Mouse (Mus musculus): Measurements from ENCODE around the gene Sema4a. TPM values are rescaled to one million over a fixed set of nuclear protein-coding genes. Genes with fewer than 3 reads are reported as not detected.

The Sema4a gene
- polyA plus RNA-seq, 1 experiment from 2014 or later: 27.9 TPM

DNA sequence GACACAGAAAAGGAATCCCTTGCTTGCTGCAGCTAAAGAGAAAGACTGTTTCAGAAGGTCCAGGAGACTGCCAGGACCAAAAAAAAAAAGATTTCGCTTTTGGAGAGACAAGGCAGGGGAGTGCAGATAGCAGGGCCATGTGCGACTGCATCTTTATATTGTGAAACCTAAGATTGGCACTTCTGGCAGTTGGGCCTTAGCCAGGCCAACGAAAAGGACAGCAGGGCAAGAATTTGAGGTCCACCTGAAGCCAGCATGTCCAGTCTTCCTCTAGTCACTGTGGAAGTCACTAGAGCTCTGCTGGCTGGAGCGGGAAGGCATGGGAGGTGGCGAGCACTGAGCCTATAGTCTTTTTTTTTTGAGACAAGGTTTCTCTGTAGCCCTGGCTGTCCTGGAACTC, 52.0 kb downstream of the Sema4a start:
- Histone ChIP-seq H3K4me3 (ENCODE audit: low read depth, low read length) (peak overlapping the region; percentile 70; the same call in 1 of the 2 replicates), H3K9ac (ENCODE audit: low read length) (peak overlapping the region; percentile 89)
- WGBS: 53% methylated on average over 5 of the region's 5 CpGs

GRCm38 (mm10) chr3:88407529-88407928, 53.5 kb downstream of the Sema4a start:
- TF ChIP-seq CTCF (IDR thresholded peaks at IDR 0.05; ENCODE audit: low read depth) (no peak), EP300 (optimal IDR thresholded peaks at IDR 0.05) (no peak)
- Histone ChIP-seq H3K27ac (replicated peaks) (no peak overlapping the region), H3K9ac (ENCODE audit: low read length) (no peak overlapping the region; the same call in 1 of the 2 replicates)

More for the DNA sequence above, 52.0 kb downstream of the Sema4a start:
- no peaks in the 10 kb centered on the region; the same call in 1 of the 2 replicates for H3K4me1 ChIP-seq (replicated peaks; ENCODE audit: control insufficient read depth, insufficient read depth)
- no peaks in the 10 kb centered on the region for H3K27me3 ChIP-seq (ENCODE audit: control insufficient read depth, insufficient read depth, low read length)
- ATAC-seq (ENCODE audit: low FRiP score, low TSS enrichment) (no peak), DNase-seq (ENCODE audit: low spot score) (no peak)
- no peak for TF ChIP-seq EP300 (optimal IDR thresholded peaks at IDR 0.05)
- TF ChIP-seq CTCF (IDR thresholded peaks at IDR 0.05; ENCODE audit: low read depth): no peak
- no peak overlapping the region for H3K27ac ChIP-seq (replicated peaks)
- peaks cover 2% of the 10 kb centered on the region for H3K36me3 ChIP-seq (ENCODE audit: control insufficient read depth, insufficient read depth, low read length)
- H3K4me2 ChIP-seq (replicated peaks; ENCODE audit: low read depth): peak overlapping the region; percentile 67
- no peaks in the 10 kb centered on the region for H3K9me3 ChIP-seq (ENCODE audit: control insufficient read depth, low read length)

GRCm38 (mm10) chr3:88407090-88407489, 53.9 kb downstream of the Sema4a start:
- Histone ChIP-seq H3K4me3 (ENCODE audit: low read depth, low read length) (no peak overlapping the region), H3K4me2 (replicated peaks; ENCODE audit: low read depth) (no peak overlapping the region), H3K9ac (ENCODE audit: low read length) (no peak overlapping the region), H3K36me3 (ENCODE audit: control insufficient read depth, insufficient read depth, low read length) (no peaks in the 10 kb centered on the region), H3K27ac (replicated peaks) (no peak overlapping the region), H3K9me3 (ENCODE audit: control insufficient read depth, low read length) (no peaks in the 10 kb centered on the region), H3K4me1 (replicated peaks; ENCODE audit: control insufficient read depth, insufficient read depth) (no peaks in the 10 kb centered on the region; the same call in 1 of the 2 replicates), H3K27me3 (ENCODE audit: control insufficient read depth, insufficient read depth, low read length) (no peaks in the 10 kb centered on the region)
- 4% methylated on average over 2 of the region's 2 CpGs for WGBS
- TF ChIP-seq EP300 (optimal IDR thresholded peaks at IDR 0.05) (no peak), CTCF (IDR thresholded peaks at IDR 0.05; ENCODE audit: low read depth) (peak; percentile 97)
- DNase-seq (ENCODE audit: low spot score) (peak; percentile 70), ATAC-seq (ENCODE audit: low FRiP score, low TSS enrichment) (peak; percentile 9; the same call in 1 of the 2 replicates)

More at GRCm38 (mm10) chr3:88407529-88407928, 53.5 kb downstream of the Sema4a start:
- Histone ChIP-seq H3K4me2 (replicated peaks; ENCODE audit: low read depth) (no peak overlapping the region), H3K4me3 (ENCODE audit: low read depth, low read length) (no peak overlapping the region), H3K4me1 (replicated peaks; ENCODE audit: control insufficient read depth, insufficient read depth) (no peaks in the 10 kb centered on the region; the same call in 1 of the 2 replicates), H3K36me3 (ENCODE audit: control insufficient read depth, insufficient read depth, low read length) (no peaks in the 10 kb centered on the region; the same call in 1 of the 2 replicates), H3K9me3 (ENCODE audit: control insufficient read depth, low read length) (no peaks in the 10 kb centered on the region), H3K27me3 (ENCODE audit: control insufficient read depth, insufficient read depth, low read length) (no peaks in the 10 kb centered on the region)
- WGBS: 37% methylated on average over 7 of the region's 7 CpGs
- ATAC-seq (ENCODE audit: low FRiP score, low TSS enrichment): no peak
- DNase-seq (ENCODE audit: low spot score): no peak

DNA sequence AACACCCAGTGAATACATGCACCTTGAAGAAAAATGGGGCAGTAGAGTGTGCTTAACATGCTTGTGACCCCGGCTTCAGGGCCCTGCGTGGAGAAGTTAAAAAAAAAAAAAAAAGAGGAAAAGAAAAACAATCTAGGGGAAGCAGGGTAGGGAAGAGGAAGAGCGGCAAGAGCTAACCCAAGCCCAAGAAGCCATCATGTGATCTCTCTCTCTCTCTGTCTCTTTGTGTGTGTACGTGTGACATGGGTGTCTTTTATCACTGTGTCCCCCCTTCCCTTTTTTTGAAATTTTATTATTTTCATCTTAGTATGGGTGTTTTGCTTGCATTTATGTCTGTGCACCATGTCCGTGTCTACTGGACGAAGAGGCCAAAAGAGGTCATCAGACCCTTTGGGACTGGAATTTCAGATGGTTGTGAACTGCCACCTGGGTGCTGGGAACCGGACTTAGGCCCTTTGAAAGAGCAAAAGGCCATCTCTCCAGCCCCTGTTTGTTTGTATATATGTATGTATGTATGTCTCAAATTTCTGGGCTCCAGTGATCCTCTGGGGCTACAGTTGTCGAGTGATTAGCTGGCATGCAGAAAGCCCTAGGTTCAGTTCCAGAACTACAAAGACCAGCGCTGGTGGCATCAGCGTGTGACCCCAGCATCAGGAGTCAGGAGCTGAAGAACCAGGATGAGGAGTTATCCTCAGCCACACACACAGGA, 57.3 kb downstream of the Sema4a start:
- no peak for ATAC-seq (ENCODE audit: low FRiP score, low TSS enrichment)
- no peak overlapping the region for H3K9ac ChIP-seq (ENCODE audit: low read length)
- no peak for DNase-seq (ENCODE audit: low spot score)
- H3K4me3 ChIP-seq (ENCODE audit: low read depth, low read length): no peak overlapping the region
- H3K4me1 ChIP-seq (replicated peaks; ENCODE audit: control insufficient read depth, insufficient read depth): no peaks in the 10 kb centered on the region; the same call in 1 of the 2 replicates
- 93% methylated on average over 10 of the region's 10 CpGs for WGBS
- H3K9me3 ChIP-seq (ENCODE audit: control insufficient read depth, low read length): no peaks in the 10 kb centered on the region
- no peaks in the 10 kb centered on the region; the same call in 1 of the 2 replicates for H3K36me3 ChIP-seq (ENCODE audit: control insufficient read depth, insufficient read depth, low read length)
- no peak overlapping the region for H3K27ac ChIP-seq (replicated peaks)
- TF ChIP-seq EP300 (optimal IDR thresholded peaks at IDR 0.05): no peak
- no peak for TF ChIP-seq CTCF (IDR thresholded peaks at IDR 0.05; ENCODE audit: low read depth)
- H3K27me3 ChIP-seq (ENCODE audit: control insufficient read depth, insufficient read depth, low read length): no peaks in the 10 kb centered on the region
- no peak overlapping the region for H3K4me2 ChIP-seq (replicated peaks; ENCODE audit: low read depth)

DNA sequence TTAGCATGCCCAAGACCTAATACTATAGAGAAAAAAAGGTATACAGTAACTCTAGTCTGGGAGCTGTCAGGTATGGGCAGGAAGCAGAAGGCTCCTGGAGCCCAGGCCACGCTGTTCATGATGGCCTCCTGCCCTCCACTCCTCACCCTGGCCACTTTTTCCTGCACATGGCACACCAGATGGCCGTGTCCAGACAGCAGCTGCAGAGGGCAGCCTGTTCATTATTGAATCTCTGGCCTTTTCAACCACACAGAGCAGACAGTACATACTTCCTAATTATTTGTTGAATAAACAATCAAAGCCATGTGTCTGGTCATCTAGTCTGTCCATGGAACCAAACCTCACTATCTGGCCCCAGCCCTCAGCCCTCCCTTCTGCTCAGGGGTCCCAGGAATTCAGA, 62.3 kb downstream of the Sema4a start:
- TF ChIP-seq CTCF (IDR thresholded peaks at IDR 0.05; ENCODE audit: low read depth): no peak
- TF ChIP-seq EP300 (optimal IDR thresholded peaks at IDR 0.05): no peak
- Histone ChIP-seq H3K9me3 (ENCODE audit: control insufficient read depth, low read length) (no peaks in the 10 kb centered on the region), H3K4me2 (replicated peaks; ENCODE audit: low read depth) (no peak overlapping the region), H3K27me3 (ENCODE audit: control insufficient read depth, insufficient read depth, low read length) (no peaks in the 10 kb centered on the region), H3K9ac (ENCODE audit: low read length) (no peak overlapping the region), H3K27ac (replicated peaks) (no peak overlapping the region), H3K4me3 (ENCODE audit: low read depth, low read length) (no peak overlapping the region), H3K4me1 (replicated peaks; ENCODE audit: control insufficient read depth, insufficient read depth) (no peaks in the 10 kb centered on the region), H3K36me3 (ENCODE audit: control insufficient read depth, insufficient read depth, low read length) (peaks cover 2% of the 10 kb centered on the region; the same call in 1 of the 2 replicates)
- 70% methylated on average over 2 of the region's 2 CpGs for WGBS
- DNase-seq (ENCODE audit: low spot score): no peak
- no peak for ATAC-seq (ENCODE audit: low FRiP score, low TSS enrichment)

GRCm38 (mm10) chr3:88395742-88396141, 65.2 kb downstream of the Sema4a start:
- Histone ChIP-seq H3K9ac (ENCODE audit: low read length) (no peak overlapping the region), H3K36me3 (ENCODE audit: control insufficient read depth, insufficient read depth, low read length) (peaks cover 2% of the 10 kb centered on the region; the same call in 1 of the 2 replicates), H3K9me3 (ENCODE audit: control insufficient read depth, low read length) (no peaks in the 10 kb centered on the region), H3K27me3 (ENCODE audit: control insufficient read depth, insufficient read depth, low read length) (no peaks in the 10 kb centered on the region), H3K4me2 (replicated peaks; ENCODE audit: low read depth) (no peak overlapping the region), H3K4me3 (ENCODE audit: low read depth, low read length) (no peak overlapping the region), H3K4me1 (replicated peaks; ENCODE audit: control insufficient read depth, insufficient read depth) (no peaks in the 10 kb centered on the region), H3K27ac (replicated peaks) (no peak overlapping the region)
- ATAC-seq (ENCODE audit: low FRiP score, low TSS enrichment) (peak; percentile 19; the same call in 1 of the 2 replicates), DNase-seq (ENCODE audit: low spot score) (no peak)
- no peak for TF ChIP-seq EP300 (optimal IDR thresholded peaks at IDR 0.05)
- no peak for TF ChIP-seq CTCF (IDR thresholded peaks at IDR 0.05; ENCODE audit: low read depth)
- 93% methylated on average over 8 of the region's 8 CpGs for WGBS
